Mouse (Mus musculus) midbrain, embryonic 14.5 days (tissue): Measurements from ENCODE around the gene Rabl6. TPM values are rescaled to one million over a fixed set of nuclear protein-coding genes. Genes with fewer than 3 reads are reported as not detected.

Experiments
- ATAC-seq: fragments of 200-750 bp; cut with Nextera tagmentation; 2 replicates; pipeline ENCODE4 v1.8.0; 2017; ENCODE audit warnings: moderate number of reproducible peaks, moderate library complexity; ENCODE audit not compliant: low FRiP score, low TSS enrichment
- DNase-seq: peaks from one replicate; pipeline ENCODE4 v3.0.0-alpha.2; 2015
- H3K27ac ChIP-seq: fragments of 300-500 bp; sonication (generic); replicated peaks from 2 replicates; pipeline ENCODE4 v1.5.1; 2014; ENCODE audit warnings: mild to moderate bottlenecking, low read depth, low read length, moderate library complexity
- H3K27me3 ChIP-seq: fragments of 300-500 bp; sonication (generic); 2 replicates; pipeline ENCODE4 v1.6.1; 2014; ENCODE audit warnings: low read length, control low read depth, mixed read lengths; ENCODE audit not compliant: control insufficient read depth, insufficient read depth
- H3K36me3 ChIP-seq: fragments of 300-500 bp; sonication (generic); 2 replicates; pipeline ENCODE4 v1.6.1; 2014; ENCODE audit warnings: low read length, control low read depth; ENCODE audit not compliant: control insufficient read depth, insufficient read depth
- H3K4me1 ChIP-seq: fragments of 300-500 bp; sonication (generic); 2 replicates; pipeline ENCODE4 v1.6.1; 2014; ENCODE audit warnings: mild to moderate bottlenecking, antibody characterized with exemption, low read length, control low read depth; ENCODE audit not compliant: control insufficient read depth, insufficient read depth
- H3K4me2 ChIP-seq: fragments of 300-500 bp; sonication (generic); 2 replicates; pipeline ENCODE4 v1.6.1; 2014; ENCODE audit warnings: mild to moderate bottlenecking, low read length, moderate library complexity
- H3K4me3 ChIP-seq: fragments of 300-500 bp; sonication (generic); replicated peaks from 2 replicates; pipeline ENCODE4 v1.5.1; 2014; ENCODE audit warnings: low read depth, low read length
- H3K9ac ChIP-seq: fragments of 300-500 bp; sonication (generic); replicated peaks from 2 replicates; pipeline ENCODE4 v1.6.1; 2014; ENCODE audit warnings: mild to moderate bottlenecking, low read length, moderate library complexity
- H3K9me3 ChIP-seq: fragments of 300-500 bp; sonication (generic); 2 replicates; pipeline ENCODE4 v1.6.1; 2016; ENCODE audit warnings: low read length, control low read depth, mixed read lengths; ENCODE audit not compliant: control insufficient read depth
- whole genome bisulfite sequencing: fragments of 180-500 bp; shearing (Covaris S2); extraction: QIAGEN DNeasy Blood & Tissue Kit; methylation state at CpG from one replicate; pipeline ENCODE4 v1.1.7; 2014; 5-methylcytosine and 5-hydroxymethylcytosine counted together
- polyA plus RNA-seq: library from polyadenylated mRNA; unstranded; fragments of >200 nt; fragmentation: Nextera tagmentation; extraction: Ambion mirVana; gene quantifications from 2 replicates; pipeline ENCODE4 v1.2.1, GENCODE M21; 2014

Rabl6 gene
- polyA plus RNA-seq, result 60.9 and 62.6 TPM in 2 replicates

GRCm38 (mm10) chr2:25607761-25608622 is at the start of gene Rabl6:
Gene Rabl6 (minus strand): TSS chr2:25608521.
- 1% methylated on average over 80 of the region's 80 CpGs for WGBS
- H3K9me3 ChIP-seq, result no peaks in the 10 kb centered on the region

GRCm38 (mm10) chr2:25657652-25658051 is 49.3 kb upstream of the Rabl6 start, which contains the start of gene Lcn5:
Gene Lcn5 (plus strand): TSS chr2:25657952.
- H3K27ac ChIP-seq, result no peak within 1 kb of the TSS
- no peak within 1 kb of the TSS for H3K4me3 ChIP-seq
- H3K36me3 ChIP-seq, result no peaks in the 10 kb centered on the region
- H3K4me2 ChIP-seq, result no peak within 1 kb of the TSS
- H3K27me3 ChIP-seq, result no peaks in the 10 kb centered on the region
- no peak within 1 kb of the TSS for H3K9ac ChIP-seq
- H3K9me3 ChIP-seq, result no peaks in the 10 kb centered on the region
- no peaks in the 10 kb centered on the region for H3K4me1 ChIP-seq
- DNase-seq (no peak), ATAC-seq (no peak)

More at GRCm38 (mm10) chr2:25607761-25608622, at the start of gene Rabl6:
- DNase-seq (peak; percentile 97), ATAC-seq (peak; percentile 91)
- peak within 1 kb of the TSS; percentile 99 for H3K4me3 ChIP-seq
- H3K36me3 ChIP-seq, result no peaks in the 10 kb centered on the region
- peak within 1 kb of the TSS; percentile 97 for H3K9ac ChIP-seq
- peak within 1 kb of the TSS; percentile 91 for H3K27ac ChIP-seq
- peaks cover 15% of the 10 kb centered on the region for H3K4me1 ChIP-seq
- peak within 1 kb of the TSS; percentile 74 for H3K4me2 ChIP-seq
- no peaks in the 10 kb centered on the region for H3K27me3 ChIP-seq

GRCm38 (mm10) chr2:25657246-25657645 is 48.9 kb upstream of the Rabl6 start:
- no peak overlapping the region for H3K4me2 ChIP-seq
- DNase-seq, result no peak
- H3K27me3 ChIP-seq, result no peaks in the 10 kb centered on the region
- no peak overlapping the region for H3K9ac ChIP-seq
- no peaks in the 10 kb centered on the region for H3K9me3 ChIP-seq
- H3K4me1 ChIP-seq, result no peaks in the 10 kb centered on the region
- no peaks in the 10 kb centered on the region for H3K36me3 ChIP-seq
- H3K4me3 ChIP-seq, result no peak overlapping the region
- no peak for ATAC-seq
- no peak overlapping the region for H3K27ac ChIP-seq
- 81% methylated on average over 4 of the region's 4 CpGs for WGBS

GRCm38 (mm10) chr2:25656691-25657090 is 48.4 kb upstream of the Rabl6 start:
- Histone ChIP-seq H3K4me1 (no peaks in the 10 kb centered on the region), H3K4me2 (no peak overlapping the region), H3K36me3 (no peaks in the 10 kb centered on the region), H3K9ac (no peak overlapping the region), H3K27ac (no peak overlapping the region), H3K9me3 (no peaks in the 10 kb centered on the region), H3K27me3 (no peaks in the 10 kb centered on the region), H3K4me3 (no peak overlapping the region)
- ATAC-seq (no peak), DNase-seq (no peak)
- 92% methylated on average over 4 of the region's 4 CpGs for WGBS

GRCm38 (mm10) chr2:25654502-25654901 is 46.2 kb upstream of the Rabl6 start:
- 67% methylated on average over 1 of the region's 1 CpGs for WGBS
- H3K27ac ChIP-seq, result no peak overlapping the region
- no peak overlapping the region for H3K9ac ChIP-seq
- ATAC-seq, result no peak
- DNase-seq, result no peak
- no peak overlapping the region for H3K4me2 ChIP-seq
- H3K27me3 ChIP-seq, result no peaks in the 10 kb centered on the region
- no peak overlapping the region for H3K4me3 ChIP-seq
- no peaks in the 10 kb centered on the region for H3K9me3 ChIP-seq
- H3K4me1 ChIP-seq, result no peaks in the 10 kb centered on the region
- H3K36me3 ChIP-seq, result no peaks in the 10 kb centered on the region

- Histone ChIP-seq H3K36me3 (no peaks in the 10 kb centered on the region), H3K27ac (no peak within 1 kb of the TSS), H3K9ac (no peak within 1 kb of the TSS), H3K4me2 (no peak within 1 kb of the TSS), H3K27me3 (no peaks in the 10 kb centered on the region), H3K9me3 (no peaks in the 10 kb centered on the region), H3K4me3 (no peak within 1 kb of the TSS), H3K4me1 (no peaks in the 10 kb centered on the region)
- DNase-seq (no peak), ATAC-seq (no peak)
- WGBS, result 69% methylated on average over 2 of the region's 2 CpGs
These were observed 44.6 kb upstream of the Rabl6 start, which contains the start of gene Lcn8 for GRCm38 (mm10) chr2:25652902-25653301. Gene Lcn8 (plus strand): TSS chr2:25653120.

- no peak overlapping the region for H3K27ac ChIP-seq
- no peaks in the 10 kb centered on the region for H3K9me3 ChIP-seq
- H3K4me1 ChIP-seq, result no peaks in the 10 kb centered on the region
- no peak overlapping the region for H3K9ac ChIP-seq
- 19% methylated on average over 6 of the region's 6 CpGs for WGBS
- H3K27me3 ChIP-seq, result no peaks in the 10 kb centered on the region
- DNase-seq (peak; percentile 70), ATAC-seq (no peak)
- no peak overlapping the region for H3K4me2 ChIP-seq
- H3K4me3 ChIP-seq, result no peak overlapping the region
- H3K36me3 ChIP-seq, result no peaks in the 10 kb centered on the region
These were observed 31.6 kb upstream of the Rabl6 start for GRCm38 (mm10) chr2:25639890-25640289.

GRCm38 (mm10) chr2:25634046-25634445 is 25.7 kb upstream of the Rabl6 start:
- Histone ChIP-seq H3K27ac (no peak overlapping the region), H3K27me3 (no peaks in the 10 kb centered on the region), H3K9ac (no peak overlapping the region), H3K9me3 (no peaks in the 10 kb centered on the region), H3K4me1 (no peaks in the 10 kb centered on the region), H3K4me3 (no peak overlapping the region), H3K36me3 (no peaks in the 10 kb centered on the region), H3K4me2 (no peak overlapping the region)
- 43% methylated on average over 1 of the region's 1 CpGs for WGBS
- DNase-seq (no peak), ATAC-seq (no peak)

GRCm38 (mm10) chr2:25633616-25634015 is 25.3 kb upstream of the Rabl6 start:
- no peaks in the 10 kb centered on the region for H3K36me3 ChIP-seq
- no peak overlapping the region for H3K27ac ChIP-seq
- no peak overlapping the region for H3K4me3 ChIP-seq
- H3K4me1 ChIP-seq, result no peaks in the 10 kb centered on the region
- no peaks in the 10 kb centered on the region for H3K27me3 ChIP-seq
- no peak for DNase-seq
- no peak for ATAC-seq
- 85% methylated on average over 3 of the region's 3 CpGs for WGBS
- no peaks in the 10 kb centered on the region for H3K9me3 ChIP-seq
- no peak overlapping the region for H3K9ac ChIP-seq
- no peak overlapping the region for H3K4me2 ChIP-seq
